Mouse (Mus musculus) monocyte, adult 5-6 weeks (primary cell): ENCODE results near the gene Plscr5. TPM values are rescaled to one million over a fixed set of nuclear protein-coding genes. Genes with fewer than 3 reads are reported as not detected.
A peak's percentile ranks its signal among the peaks of the same experiment; 100 is the strongest.

ENCODE experiments used
- ATAC-seq: fragments of 153-309, 156-312 bp; replicated peaks from 2 replicates; pipeline ENCODE4 v1.8.0; 2017; ENCODE audit warnings: mild to moderate bottlenecking; ENCODE audit not compliant: low TSS enrichment, insufficient number of reproducible peaks, severe bottlenecking, poor library complexity, low FRiP score
- total RNA-seq: library from RNA; stranded (forward); fragments of 200-1000, 200-491, 200-594 nt; gene quantifications from 3 replicates; pipeline ENCODE4 v1.2.3, GENCODE M21; 2017

Gene Plscr5
- total RNA-seq, 1 experiment from 2014 or later, result not detected

DNA sequence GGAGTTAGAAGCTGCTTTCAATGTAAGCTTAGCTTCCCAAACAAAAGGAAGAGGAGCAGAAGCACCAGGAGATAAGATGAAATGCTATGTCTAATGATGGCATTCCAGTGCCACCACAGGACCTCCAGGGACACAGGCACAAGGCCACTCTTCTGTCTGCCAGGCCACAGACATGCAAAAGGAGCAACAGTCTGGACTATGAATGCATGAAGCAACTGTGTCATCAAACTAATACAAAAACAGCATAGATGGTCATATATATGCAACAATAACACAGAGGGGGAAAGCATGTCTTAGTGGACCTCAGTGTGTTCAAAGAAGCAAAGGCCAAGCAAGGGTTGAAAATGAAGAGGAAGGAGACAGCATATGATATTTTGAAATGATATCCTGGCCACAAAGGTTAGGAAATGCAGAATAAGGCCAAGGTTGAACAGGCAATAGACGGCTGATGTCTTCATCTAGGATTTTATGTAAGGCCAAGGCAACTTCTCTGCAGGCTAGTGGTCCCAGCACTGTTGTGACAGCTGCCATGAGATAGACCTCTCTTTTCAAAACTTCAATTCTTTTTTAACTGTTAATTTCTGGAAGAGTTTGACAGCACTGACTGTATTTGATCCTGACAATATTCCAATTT lies 32.0 kb downstream of the Plscr5 start:
- ATAC-seq, result no peak

DNA sequence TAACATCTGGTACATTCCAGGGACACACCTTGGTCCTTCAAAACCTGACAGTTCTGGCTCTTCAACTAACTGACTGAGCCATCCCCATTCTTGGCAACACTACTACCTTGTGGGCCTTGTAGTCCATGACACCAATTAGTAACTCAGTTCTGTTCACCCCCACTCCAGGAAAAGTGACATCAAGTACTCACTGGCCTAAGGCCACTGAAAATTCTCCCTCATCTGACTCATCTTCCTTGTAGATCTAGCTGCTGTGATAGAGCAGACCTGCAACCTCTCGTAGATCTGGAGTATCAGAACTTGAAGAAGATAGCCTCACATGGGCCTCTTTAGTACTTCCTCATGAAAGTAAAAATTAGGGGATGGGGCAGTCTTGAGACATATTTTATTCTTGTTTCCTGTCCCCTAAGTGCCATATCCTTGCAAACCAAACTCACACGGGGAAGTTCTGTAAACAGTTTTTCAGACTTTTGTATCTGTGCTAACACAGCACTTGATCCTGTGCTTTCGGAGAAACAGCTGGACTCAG lies 33.5 kb downstream of the Plscr5 start:
- no peak for ATAC-seq

DNA sequence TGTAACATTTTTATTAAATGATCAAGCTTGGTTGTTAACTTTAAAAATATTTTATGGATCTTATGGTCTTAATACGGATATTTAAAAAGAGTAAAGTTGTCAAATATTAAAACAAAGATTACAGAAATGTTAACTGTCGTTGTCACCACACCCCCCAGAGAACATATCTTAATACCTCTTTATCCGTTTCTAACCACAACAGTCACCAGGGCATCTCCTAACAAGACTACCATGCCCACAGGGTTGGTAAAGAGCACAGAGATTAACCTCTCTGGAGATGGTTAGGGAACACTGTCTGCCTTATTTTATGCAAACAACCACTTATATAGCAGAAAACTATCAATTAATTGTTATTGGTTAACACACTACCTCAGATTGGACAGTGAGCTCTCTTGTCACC lies 34.1 kb downstream of the Plscr5 start:
- ATAC-seq, result no peak

DNA sequence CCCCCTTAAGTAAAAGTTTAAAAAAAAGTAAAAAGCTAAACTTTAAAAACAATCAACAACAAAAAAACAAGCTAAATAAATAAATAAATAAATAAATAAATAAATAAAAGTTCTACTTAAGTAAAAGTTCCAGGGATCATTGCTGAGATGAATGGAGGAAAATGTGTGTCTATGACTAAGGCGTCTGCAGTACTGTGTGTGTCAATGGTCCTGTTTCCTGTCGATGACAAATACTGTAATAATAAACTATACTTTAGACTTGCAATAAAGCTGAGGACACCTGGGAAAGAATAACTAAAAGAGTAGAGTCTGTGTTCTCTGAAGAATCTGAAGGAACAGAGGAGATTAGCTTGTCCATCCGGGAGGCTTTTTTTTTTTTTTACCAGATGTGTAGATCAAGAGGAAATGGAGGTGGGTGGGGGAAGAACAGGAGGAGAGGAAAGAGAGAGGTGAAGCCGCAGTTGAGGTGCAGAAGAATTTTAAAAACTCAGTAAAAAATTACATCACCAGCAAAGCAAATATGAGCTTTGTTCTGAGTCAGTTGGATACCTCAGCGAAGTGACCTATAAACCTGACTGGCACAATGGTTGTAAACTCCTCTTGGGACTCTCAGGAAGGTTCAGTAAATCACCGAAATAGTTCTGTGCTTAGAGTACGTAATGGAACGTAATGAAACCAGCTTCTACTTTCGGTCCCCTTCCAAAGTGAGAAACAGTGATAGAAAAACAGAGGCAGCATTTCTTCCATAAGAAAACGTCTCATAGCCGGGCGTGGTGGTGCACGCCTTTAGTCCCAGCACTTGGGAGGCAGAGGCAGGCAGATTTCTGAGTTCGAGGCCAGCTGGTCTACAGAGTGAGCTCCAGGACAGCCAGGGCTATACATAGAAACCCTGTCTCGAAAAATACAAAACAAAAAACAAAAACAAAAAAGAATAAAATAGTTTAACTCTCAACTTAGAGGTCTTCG lies 36.4 kb downstream of the Plscr5 start:
- no peak for ATAC-seq

DNA sequence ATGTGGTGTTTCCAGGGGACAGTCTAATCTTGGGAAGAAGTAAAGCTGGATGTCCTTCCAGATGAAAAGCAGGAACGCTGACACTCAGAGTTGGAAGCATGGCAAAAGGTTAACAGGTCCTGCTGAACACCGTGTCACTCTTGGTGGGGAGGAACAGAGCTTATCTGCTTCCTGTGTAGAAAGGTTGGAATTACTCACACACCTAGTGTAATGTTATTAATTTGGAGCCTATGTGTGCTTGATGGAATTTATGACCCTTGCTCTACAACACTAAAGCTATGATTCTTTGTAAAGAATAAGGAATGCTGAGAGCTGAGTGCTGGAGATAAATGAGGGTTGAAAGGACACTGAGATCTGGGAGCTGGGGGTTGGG lies 37.1 kb downstream of the Plscr5 start:
- no peak for ATAC-seq

DNA sequence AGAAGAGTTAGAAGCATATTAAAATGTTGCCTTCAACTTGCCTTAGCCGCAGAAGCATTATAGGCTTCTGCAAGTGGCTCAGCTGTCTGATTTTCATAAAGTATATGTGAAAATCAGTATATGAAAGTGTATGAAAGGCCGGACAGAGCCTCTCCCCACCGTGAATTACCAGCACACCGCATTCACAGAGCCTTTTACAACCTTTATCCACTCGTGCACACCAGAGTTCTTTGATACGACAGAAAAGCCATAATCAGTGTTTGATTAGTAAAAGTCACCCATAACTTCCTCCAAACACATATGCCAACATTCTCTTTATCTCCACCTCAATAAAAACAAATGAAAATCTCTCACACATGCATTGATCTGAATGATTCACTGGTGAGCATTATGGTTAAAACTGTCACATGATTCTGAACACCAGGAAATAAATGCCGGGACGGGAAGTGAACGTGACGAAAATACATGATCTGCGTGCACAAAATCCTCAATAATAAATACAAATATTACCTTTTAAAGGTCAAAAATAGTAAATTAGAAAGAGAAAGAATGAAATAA lies 42.2 kb downstream of the Plscr5 start:
- no peak for ATAC-seq

DNA sequence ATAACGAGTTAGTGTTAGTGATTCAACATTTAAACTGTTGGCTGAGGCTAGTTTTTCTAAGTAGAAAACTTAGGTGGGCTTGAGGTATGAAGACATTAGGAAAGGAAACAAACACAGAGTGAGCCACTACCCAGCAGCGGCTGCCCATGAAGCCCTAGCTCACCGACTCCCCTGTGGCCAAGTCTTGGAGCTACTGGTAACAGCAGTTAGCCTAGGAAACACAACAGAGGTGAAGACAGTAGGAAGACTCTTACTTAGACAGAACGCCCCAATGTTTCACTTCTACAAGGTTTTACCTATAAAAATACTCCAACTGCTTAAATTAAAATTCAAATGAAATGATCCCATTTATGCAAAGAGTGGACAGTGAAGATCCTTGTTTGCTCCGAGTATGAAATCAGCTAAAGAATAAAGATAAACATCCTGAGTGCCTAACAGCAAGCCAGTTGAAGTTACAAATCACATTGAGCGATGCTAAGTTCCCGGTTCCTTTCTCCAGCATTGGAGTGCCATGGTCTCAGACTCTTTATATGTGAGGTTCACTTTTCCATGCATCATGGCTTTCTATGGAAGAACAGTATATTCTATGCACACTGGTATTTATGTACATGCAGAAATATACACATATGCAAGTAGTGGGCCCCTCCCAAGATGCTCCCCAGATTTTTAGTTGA lies 56.2 kb downstream of the Plscr5 start:
- no peak for ATAC-seq

DNA sequence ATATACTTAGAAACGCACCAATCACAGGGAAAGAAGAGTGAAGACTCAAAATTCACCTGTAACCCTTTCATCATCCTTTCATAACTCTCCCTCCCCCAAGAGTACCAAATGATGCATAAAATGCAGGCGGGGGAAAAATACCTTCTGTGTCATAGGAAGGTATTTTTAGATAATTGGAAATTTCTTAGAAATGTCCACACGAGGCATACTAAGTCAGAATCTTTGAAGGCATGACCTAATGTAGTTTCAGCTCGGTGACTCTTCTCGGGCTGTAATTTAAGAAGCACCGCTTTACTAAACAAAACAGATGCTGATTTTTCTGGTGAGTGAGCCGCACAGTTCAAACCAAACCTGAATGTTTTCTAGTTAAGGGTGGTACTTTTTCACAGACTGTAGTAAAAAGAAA lies 56.7 kb downstream of the Plscr5 start, which contains the start of gene Plscr1:
TSS of gene Plscr1 (plus strand) at position 304 of the 406 bp plus-strand sequence.
- no peak for ATAC-seq

DNA sequence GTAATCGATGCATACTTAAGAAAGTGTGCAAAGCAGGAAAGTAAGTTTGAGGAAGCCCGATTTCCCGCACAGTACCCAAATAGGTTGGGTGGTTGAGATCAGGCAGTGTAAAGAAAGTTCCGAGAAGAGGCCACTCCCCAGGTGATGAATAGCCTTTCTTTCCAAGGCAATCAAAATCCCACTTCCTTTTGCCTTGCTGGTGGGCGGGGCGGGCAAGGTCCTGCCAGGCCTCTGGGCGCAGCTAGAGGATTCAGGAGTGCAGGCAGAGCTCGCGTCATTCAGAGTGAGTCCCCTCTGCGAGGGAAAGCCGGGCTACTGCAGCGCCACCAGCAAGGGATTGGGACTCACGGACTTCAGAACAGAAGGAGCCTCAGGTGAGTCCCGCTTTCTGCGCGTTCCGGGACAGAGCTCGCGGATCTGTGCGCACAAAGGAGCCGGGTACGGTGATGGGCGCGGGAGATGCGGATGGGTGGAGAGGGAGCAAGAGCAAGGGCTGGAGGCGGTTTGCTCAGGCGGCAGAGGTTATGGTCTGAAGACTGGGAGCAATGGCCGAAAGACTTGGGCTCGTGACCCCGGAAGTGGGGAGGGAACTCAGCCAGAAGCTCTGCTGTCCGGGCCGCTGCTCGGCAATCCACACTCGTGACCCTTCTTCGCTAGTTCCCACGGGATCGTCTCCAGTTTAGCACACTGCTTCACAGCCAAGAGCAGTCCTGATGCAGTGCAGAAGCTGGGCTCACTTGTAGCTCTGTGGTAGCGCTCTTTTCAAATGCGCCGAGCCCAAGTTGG lies 57.4 kb downstream of the Plscr5 start:
- peak; percentile 75 for ATAC-seq

DNA sequence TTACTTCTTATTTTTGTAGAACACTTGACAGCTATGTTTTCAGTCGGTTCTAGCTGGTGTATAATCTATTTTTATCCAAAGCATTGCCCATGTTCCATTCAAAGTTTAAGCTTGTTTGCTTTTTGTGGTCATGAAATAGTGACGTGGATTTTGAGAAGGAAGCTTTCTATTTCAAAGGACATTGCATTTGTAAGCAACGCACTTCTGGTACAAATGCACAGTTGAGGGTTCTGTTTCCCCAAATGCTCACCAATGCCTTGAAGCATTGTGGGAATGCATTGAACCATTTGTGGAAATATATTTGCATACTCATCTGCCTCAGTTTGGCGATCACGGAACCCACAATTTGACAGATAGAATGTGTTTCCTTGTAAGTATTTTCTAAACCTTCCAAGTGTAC lies 60.0 kb downstream of the Plscr5 start:
- ATAC-seq, result no peak

DNA sequence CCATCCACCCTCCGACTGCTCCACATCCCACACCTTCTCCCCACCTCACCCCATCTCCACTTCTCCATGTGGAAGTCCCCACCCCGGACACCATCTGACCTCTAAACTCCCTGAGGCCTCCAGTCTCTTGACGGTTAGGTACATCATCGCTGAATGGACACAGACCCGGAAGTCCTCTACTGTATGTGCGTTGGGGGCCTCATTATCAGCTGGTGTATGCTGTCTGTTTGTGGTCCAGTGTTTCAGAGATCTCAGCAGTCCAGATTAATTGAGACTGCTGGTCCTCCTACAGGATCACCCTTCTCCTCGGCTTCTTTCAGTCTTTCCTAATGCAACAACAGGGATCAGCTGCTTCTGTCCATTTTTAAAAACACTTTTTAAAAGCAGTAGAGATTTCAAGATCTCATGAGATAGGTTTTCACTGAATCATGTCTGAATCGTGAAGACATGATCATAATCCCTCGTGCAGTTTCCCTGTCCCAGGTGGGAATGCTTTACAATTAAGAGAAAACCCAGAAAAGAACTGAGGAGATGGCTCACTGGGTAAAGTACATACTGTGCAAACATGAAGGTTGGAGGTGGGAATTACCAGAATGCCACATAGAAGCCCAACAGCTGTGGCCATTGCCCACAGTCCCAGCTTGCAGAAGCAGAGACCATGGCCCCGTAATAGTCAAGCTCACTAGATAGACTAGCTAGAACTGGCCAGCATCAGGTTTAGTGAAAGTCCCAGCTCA lies 61.0 kb downstream of the Plscr5 start:
- ATAC-seq, result no peak

Other genes with a start within 250 kb of the Plscr5 start
- gene Plscr1, start 56.8 kb downstream of the Plscr5 start, total RNA-seq, result 29.5 to 34.6 TPM (median 32.6 TPM) in 3 replicates
- gene Plscr2, start 82.7 kb downstream of the Plscr5 start, total RNA-seq, result 0.39 TPM in 1 of 3 replicates, not detected in the others
- 1.6 TPM in 1 of 3 replicates, not detected in the others for gene 1700057G04Rik, start 116.4 kb downstream of the Plscr5 start, total RNA-seq